Mouse (Mus musculus): ENCODE measurements around the gene Pfdn5. TPM values are rescaled to one million over a fixed set of nuclear protein-coding genes. Genes with fewer than 3 reads are reported as not detected.
"Not testable (repeated sequence)": the region's sequence is repeated elsewhere in the genome, so short reads cannot be mapped to it uniquely, and the experiment has no call there.

Gene Pfdn5
- polyA plus RNA-seq, 1 experiment, result 63.6 TPM

- no peaks in the 10 kb centered on the region for H3K27me3 ChIP-seq (ENCODE audit: control insufficient read depth, insufficient read depth, low read length)
- TF ChIP-seq POLR2A (IDR thresholded peaks at IDR 0.05; ENCODE audit: low read depth, low read length), result no peak
- TF ChIP-seq CTCF (IDR thresholded peaks at IDR 0.05; ENCODE audit: extremely low read depth, insufficient read depth, insufficient read length, insufficient replicate concordance), result no peak
- H3K4me3 ChIP-seq (ENCODE audit: extremely low read depth, insufficient read depth, insufficient read length), result peak within 1 kb of the TSS; percentile 91
- WGBS, result under 1% methylated on average over 30 of the region's 30 CpGs
- peaks cover 11% of the 10 kb centered on the region for H3K36me3 ChIP-seq (ENCODE audit: control insufficient read depth, insufficient read depth, low read length)
- peak; percentile 72 to 83 for DNase-seq (ENCODE audit: low read depth in 1 of 2, low spot score in 2 of 2)
- peaks cover 8% of the 10 kb centered on the region; the same call in 1 of the 2 replicates for H3K4me1 ChIP-seq (ENCODE audit: control insufficient read depth, insufficient read depth, insufficient read length)
- H3K27ac ChIP-seq (ENCODE audit: insufficient read depth, low read length), result peak within 1 kb of the TSS; percentile 72
Observed at GRCm38 (mm10) chr15:102331610-102332015, 5.7 kb downstream of the Pfdn5 start, which contains the start of gene Myg1. Myg1 (plus strand) TSS chr15:102331709.

- no peak overlapping the region for H3K27ac ChIP-seq (ENCODE audit: insufficient read depth, low read length)
- H3K27me3 ChIP-seq (ENCODE audit: control insufficient read depth, insufficient read depth, low read length), result no peaks in the 10 kb centered on the region
- TF ChIP-seq CTCF (IDR thresholded peaks at IDR 0.05; ENCODE audit: extremely low read depth, insufficient read depth, insufficient read length, insufficient replicate concordance) (no peak), POLR2A (IDR thresholded peaks at IDR 0.05; ENCODE audit: low read depth, low read length) (no peak)
- H3K4me3 ChIP-seq (ENCODE audit: extremely low read depth, insufficient read depth, insufficient read length), result no peak overlapping the region
- peaks cover 8% of the 10 kb centered on the region; the same call in 1 of the 2 replicates for H3K4me1 ChIP-seq (ENCODE audit: control insufficient read depth, insufficient read depth, insufficient read length)
- H3K36me3 ChIP-seq (ENCODE audit: control insufficient read depth, insufficient read depth, low read length), result peaks cover 30% of the 10 kb centered on the region
- DNase-seq (ENCODE audit: low read depth in 1 of 2, low spot score in 2 of 2), result no peak
- 93% methylated on average over 8 of the region's 8 CpGs for WGBS
Observed at GRCm38 (mm10) chr15:102335254-102335653, 9.3 kb downstream of the Pfdn5 start.

- not testable (repeated sequence) for H3K27ac ChIP-seq (ENCODE audit: insufficient read depth, low read length); H3K27me3 ChIP-seq (ENCODE audit: control insufficient read depth, insufficient read depth, low read length); H3K4me3 ChIP-seq (ENCODE audit: extremely low read depth, insufficient read depth, insufficient read length); H3K4me1 ChIP-seq (ENCODE audit: control insufficient read depth, insufficient read depth, insufficient read length); DNase-seq (ENCODE audit: low read depth in 1 of 2, low spot score in 2 of 2)
- 91% methylated on average over 5 of the region's 5 CpGs for WGBS
- H3K36me3 ChIP-seq (ENCODE audit: control insufficient read depth, insufficient read depth, low read length), result peaks cover 32% of the 10 kb centered on the region
Observed at GRCm38 (mm10) chr15:102335925-102336324, 10.0 kb downstream of the Pfdn5 start.

GRCm38 (mm10) chr15:102336946-102337345 lies 11.0 kb downstream of the Pfdn5 start:
- Histone ChIP-seq H3K27me3 (ENCODE audit: control insufficient read depth, insufficient read depth, low read length) (no peaks in the 10 kb centered on the region), H3K36me3 (ENCODE audit: control insufficient read depth, insufficient read depth, low read length) (peaks cover 32% of the 10 kb centered on the region), H3K4me1 (ENCODE audit: control insufficient read depth, insufficient read depth, insufficient read length) (peaks cover 7% of the 10 kb centered on the region; the same call in 1 of the 2 replicates), H3K4me3 (ENCODE audit: extremely low read depth, insufficient read depth, insufficient read length) (no peak overlapping the region), H3K27ac (ENCODE audit: insufficient read depth, low read length) (no peak overlapping the region)
- no peak for DNase-seq (ENCODE audit: low read depth in 1 of 2, low spot score in 2 of 2)
- WGBS, result 88% methylated on average over 4 of the region's 4 CpGs
- TF ChIP-seq POLR2A (IDR thresholded peaks at IDR 0.05; ENCODE audit: low read depth, low read length) (no peak), CTCF (IDR thresholded peaks at IDR 0.05; ENCODE audit: extremely low read depth, insufficient read depth, insufficient read length, insufficient replicate concordance) (no peak)

GRCm38 (mm10) chr15:102339612-102340011 lies 13.7 kb downstream of the Pfdn5 start:
- Histone ChIP-seq H3K27me3 (ENCODE audit: control insufficient read depth, insufficient read depth, low read length) (no peaks in the 10 kb centered on the region), H3K4me1 (ENCODE audit: control insufficient read depth, insufficient read depth, insufficient read length) (no peaks in the 10 kb centered on the region), H3K36me3 (ENCODE audit: control insufficient read depth, insufficient read depth, low read length) (peaks cover 32% of the 10 kb centered on the region), H3K4me3 (ENCODE audit: extremely low read depth, insufficient read depth, insufficient read length) (no peak overlapping the region), H3K27ac (ENCODE audit: insufficient read depth, low read length) (no peak overlapping the region)
- TF ChIP-seq CTCF (IDR thresholded peaks at IDR 0.05; ENCODE audit: extremely low read depth, insufficient read depth, insufficient read length, insufficient replicate concordance) (no peak), POLR2A (IDR thresholded peaks at IDR 0.05; ENCODE audit: low read depth, low read length) (no peak)
- no peak for DNase-seq (ENCODE audit: low read depth in 1 of 2, low spot score in 2 of 2)
- WGBS, result 94% methylated on average over 5 of the region's 5 CpGs

- H3K27me3 ChIP-seq (ENCODE audit: control insufficient read depth, insufficient read depth, low read length), result no peaks in the 10 kb centered on the region
- H3K4me3 ChIP-seq (ENCODE audit: extremely low read depth, insufficient read depth, insufficient read length), result no peak overlapping the region
- TF ChIP-seq POLR2A (IDR thresholded peaks at IDR 0.05; ENCODE audit: low read depth, low read length) (no peak), CTCF (IDR thresholded peaks at IDR 0.05; ENCODE audit: extremely low read depth, insufficient read depth, insufficient read length, insufficient replicate concordance) (peak; percentile 45; the same call in 1 of the 2 replicates)
- WGBS, result 15% methylated on average over 1 of the region's 1 CpGs
- H3K27ac ChIP-seq (ENCODE audit: insufficient read depth, low read length), result no peak overlapping the region
- DNase-seq (ENCODE audit: low read depth in 1 of 2, low spot score in 2 of 2), result peak; percentile 23 to 36
- H3K4me1 ChIP-seq (ENCODE audit: control insufficient read depth, insufficient read depth, insufficient read length), result no peaks in the 10 kb centered on the region
- peaks cover 36% of the 10 kb centered on the region for H3K36me3 ChIP-seq (ENCODE audit: control insufficient read depth, insufficient read depth, low read length)
Observed at GRCm38 (mm10) chr15:102341580-102341979, 15.7 kb downstream of the Pfdn5 start.

- peaks cover 16% of the 10 kb centered on the region for H3K36me3 ChIP-seq (ENCODE audit: control insufficient read depth, insufficient read depth, low read length)
- no peak overlapping the region for H3K4me3 ChIP-seq (ENCODE audit: extremely low read depth, insufficient read depth, insufficient read length)
- H3K4me1 ChIP-seq (ENCODE audit: control insufficient read depth, insufficient read depth, insufficient read length), result no peaks in the 10 kb centered on the region
- no peak for DNase-seq (ENCODE audit: low read depth in 1 of 2, low spot score in 2 of 2)
- H3K27me3 ChIP-seq (ENCODE audit: control insufficient read depth, insufficient read depth, low read length), result no peaks in the 10 kb centered on the region
- H3K27ac ChIP-seq (ENCODE audit: insufficient read depth, low read length), result no peak overlapping the region
- WGBS, result 90% methylated on average over 3 of the region's 3 CpGs
- TF ChIP-seq POLR2A (IDR thresholded peaks at IDR 0.05; ENCODE audit: low read depth, low read length) (no peak), CTCF (IDR thresholded peaks at IDR 0.05; ENCODE audit: extremely low read depth, insufficient read depth, insufficient read length, insufficient replicate concordance) (no peak)
Observed at GRCm38 (mm10) chr15:102344490-102344889, 18.6 kb downstream of the Pfdn5 start.
